19 mouse cellular contexts compared by ENCODE assay signal in genomic region chr2:34552772-34553171, GRCm38 (mm10).
DNase-seq lines count a peak whose midpoint lies in the region; ATAC-seq and TF ChIP-seq lines count a peak whose summit lies in the region.
"Had no signal": no experiment of that assay in that cellular context is flagged by ENCODE, and none has a peak within 500 bp of the region (broad histone marks: within the 10 kb centered on the region; RNA-seq: fewer than 3 reads in every experiment).

No protein-coding gene starts in this region.

- 41% methylated on average over 2 of the region's 2 CpGs for WGBS in intestine, embryonic 14.5 days
- WGBS in intestine, postnatal 0 days: 51% methylated on average over 2 of the region's 2 CpGs
- WGBS in lung, embryonic 16.5 days: 42% methylated on average over 2 of the region's 2 CpGs
- 55% methylated on average over 2 of the region's 2 CpGs for WGBS in stomach, embryonic 14.5 days
- 77% methylated on average over 2 of the region's 2 CpGs for WGBS in forebrain, embryonic 14.5 days
- WGBS in hindbrain, embryonic 12.5 days: 87% methylated on average over 2 of the region's 2 CpGs

- no peaks in the 10 kb centered on the region for H3K36me3 ChIP-seq in intestine, embryonic 14.5 days (ENCODE audit: control insufficient read depth, insufficient read depth, low read length)
- peaks cover 5% of the 10 kb centered on the region; the same call in 1 of the 2 replicates for H3K36me3 ChIP-seq in intestine, postnatal 0 days (ENCODE audit: control insufficient read depth, insufficient read depth)
- H3K36me3 ChIP-seq in lung, embryonic 16.5 days (ENCODE audit: control insufficient read depth, insufficient read depth, low read length): no peaks in the 10 kb centered on the region
- no peaks in the 10 kb centered on the region for H3K36me3 ChIP-seq in stomach, embryonic 14.5 days (ENCODE audit: control insufficient read depth, insufficient read depth, low read length)
- no peaks in the 10 kb centered on the region for H3K36me3 ChIP-seq in forebrain, embryonic 14.5 days (ENCODE audit: control insufficient read depth, insufficient read depth, low read length)
- no peaks in the 10 kb centered on the region for H3K36me3 ChIP-seq in hindbrain, embryonic 12.5 days
- H3K36me3 ChIP-seq: embryonic facial prominence, embryonic 10.5 days; hindbrain, embryonic 10.5 days had no signal

- no peaks in the 10 kb centered on the region for H3K9me3 ChIP-seq in intestine, embryonic 14.5 days (ENCODE audit: control insufficient read depth, low read length)
- no peaks in the 10 kb centered on the region for H3K9me3 ChIP-seq in intestine, postnatal 0 days (ENCODE audit: control insufficient read depth)
- no peaks in the 10 kb centered on the region for H3K9me3 ChIP-seq in lung, embryonic 16.5 days (ENCODE audit: control insufficient read depth, low read length)
- no peaks in the 10 kb centered on the region for H3K9me3 ChIP-seq in stomach, embryonic 14.5 days (ENCODE audit: control insufficient read depth, low read depth, low read length)
- H3K9me3 ChIP-seq in forebrain, embryonic 14.5 days (replicated peaks; ENCODE audit: control insufficient read depth, low read length): no peaks in the 10 kb centered on the region
- no peaks in the 10 kb centered on the region for H3K9me3 ChIP-seq in hindbrain, embryonic 12.5 days (replicated peaks)
- H3K9me3 ChIP-seq: embryonic facial prominence, embryonic 10.5 days; forebrain, embryonic 13.5 days; hindbrain, embryonic 10.5 days had no signal

- no peak for DNase-seq in intestine, embryonic 14.5 days (ENCODE audit: low spot score)
- DNase-seq in lung, postnatal 14 days: no peak
- no peak for DNase-seq in forebrain, embryonic 14.5 days (ENCODE audit: low spot score)
- DNase-seq: adrenal gland, adult 8-10 months; adrenal gland, postnatal 36 days; cerebellum, adult 2 months; cerebellum, postnatal 10 days; heart, adult 18-20 months; heart, postnatal 10 days had no signal

- H3K27ac ChIP-seq in intestine, embryonic 14.5 days (ENCODE audit: low read depth): peak overlapping the region; percentile 16; the same call in 1 of the 2 replicates
- no peak overlapping the region for H3K27ac ChIP-seq in intestine, postnatal 0 days (ENCODE audit: low read depth, low read length)
- no peak overlapping the region for H3K27ac ChIP-seq in lung, embryonic 16.5 days (ENCODE audit: low read length)
- peak overlapping the region; percentile 48 for H3K27ac ChIP-seq in stomach, embryonic 14.5 days (ENCODE audit: low read length)
- no peak overlapping the region for H3K27ac ChIP-seq in forebrain, embryonic 14.5 days (ENCODE audit: low read depth, low read length)
- no peak overlapping the region for H3K27ac ChIP-seq in hindbrain, embryonic 12.5 days
- H3K27ac ChIP-seq: embryonic facial prominence, embryonic 10.5 days; forebrain, embryonic 13.5 days; hindbrain, embryonic 10.5 days had no signal

- no peak overlapping the region for H3K4me3 ChIP-seq in intestine, embryonic 14.5 days (ENCODE audit: low read depth, low read length)
- H3K4me3 ChIP-seq in intestine, postnatal 0 days (ENCODE audit: low read depth, low read length): no peak overlapping the region
- no peak overlapping the region for H3K4me3 ChIP-seq in lung, embryonic 16.5 days (ENCODE audit: low read length)
- no peak overlapping the region for H3K4me3 ChIP-seq in stomach, embryonic 14.5 days (ENCODE audit: low read depth, low read length)
- no peak overlapping the region for H3K4me3 ChIP-seq in forebrain, embryonic 14.5 days (ENCODE audit: low read depth, low read length)
- no peak overlapping the region for H3K4me3 ChIP-seq in hindbrain, embryonic 12.5 days
- H3K4me3 ChIP-seq: embryonic facial prominence, embryonic 10.5 days; forebrain, embryonic 13.5 days; hindbrain, embryonic 10.5 days had no signal

- no peak for ATAC-seq in intestine, embryonic 14.5 days (replicated peaks; ENCODE audit: low FRiP score, low TSS enrichment, low read depth)
- ATAC-seq in intestine, postnatal 0 days: no peak
- ATAC-seq in lung, embryonic 16.5 days (ENCODE audit: low read depth): peak; percentile 40
- no peak for ATAC-seq in stomach, embryonic 14.5 days (ENCODE audit: insufficient number of reproducible peaks, insufficient read depth, low FRiP score, low read depth)
- no peak for ATAC-seq in forebrain, embryonic 14.5 days
- ATAC-seq in hindbrain, embryonic 12.5 days (ENCODE audit: low FRiP score): no peak
- ATAC-seq: forebrain, embryonic 13.5 days; hindbrain, embryonic 16.5 days; inflammation-experienced regulatory T-cells, adult 6 months had no signal

- H3K4me2 ChIP-seq in intestine, embryonic 14.5 days (ENCODE audit: low read length): no peak overlapping the region
- H3K4me2 ChIP-seq in intestine, postnatal 0 days (replicated peaks; ENCODE audit: low read depth): no peak overlapping the region
- 0 out of 2 replicates have a peak overlapping the region, but pooled peaks have one; percentile 6 for H3K4me2 ChIP-seq in lung, embryonic 16.5 days (ENCODE audit: low read depth, low read length)
- no peak overlapping the region for H3K4me2 ChIP-seq in stomach, embryonic 14.5 days (replicated peaks; ENCODE audit: low read depth, low read length)
- no peak overlapping the region for H3K4me2 ChIP-seq in forebrain, embryonic 14.5 days (ENCODE audit: low read length)
- H3K4me2 ChIP-seq in hindbrain, embryonic 12.5 days (replicated peaks): no peak overlapping the region
- H3K4me2 ChIP-seq: forebrain, embryonic 13.5 days; heart, embryonic 11.5 days had no signal

- no peak for TF ChIP-seq CTCF in intestine, postnatal 0 days (IDR thresholded peaks at IDR 0.05; ENCODE audit: low read depth)

- peaks cover 26% of the 10 kb centered on the region; the same call in 1 of the 2 replicates for H3K4me1 ChIP-seq in intestine, embryonic 14.5 days (replicated peaks; ENCODE audit: control insufficient read depth, insufficient read depth, low read length)
- H3K4me1 ChIP-seq in intestine, postnatal 0 days (replicated peaks; ENCODE audit: control insufficient read depth, insufficient read depth, low read length): peaks cover 16% of the 10 kb centered on the region; the same call in 1 of the 2 replicates
- peaks cover 21% of the 10 kb centered on the region for H3K4me1 ChIP-seq in lung, embryonic 16.5 days (replicated peaks; ENCODE audit: control insufficient read depth, insufficient read depth, low read length)
- H3K4me1 ChIP-seq in stomach, embryonic 14.5 days (ENCODE audit: control insufficient read depth, insufficient read depth, low read length): peaks cover 42% of the 10 kb centered on the region
- no peaks in the 10 kb centered on the region for H3K4me1 ChIP-seq in forebrain, embryonic 14.5 days (ENCODE audit: control insufficient read depth, insufficient read depth, low read length)
- H3K4me1 ChIP-seq in hindbrain, embryonic 12.5 days: 0 out of 2 replicates have a peak, but pooled peaks cover 7% of the 10 kb centered on the region
- H3K4me1 ChIP-seq: forebrain, embryonic 13.5 days had no signal

- H3K9ac ChIP-seq in intestine, embryonic 14.5 days (ENCODE audit: low read length): no peak overlapping the region
- H3K9ac ChIP-seq in intestine, postnatal 0 days (ENCODE audit: low read depth, low read length): no peak overlapping the region
- no peak overlapping the region for H3K9ac ChIP-seq in lung, embryonic 16.5 days (ENCODE audit: low read length)
- no peak overlapping the region for H3K9ac ChIP-seq in stomach, embryonic 14.5 days (replicated peaks; ENCODE audit: low read depth, low read length)
- H3K9ac ChIP-seq in forebrain, embryonic 14.5 days (ENCODE audit: low read length): no peak overlapping the region
- H3K9ac ChIP-seq in hindbrain, embryonic 12.5 days: no peak overlapping the region
- H3K9ac ChIP-seq: forebrain, embryonic 13.5 days had no signal

- H3K27me3 ChIP-seq in intestine, embryonic 14.5 days (replicated peaks; ENCODE audit: control insufficient read depth, insufficient read depth, low read length): no peaks in the 10 kb centered on the region
- H3K27me3 ChIP-seq in intestine, postnatal 0 days (replicated peaks; ENCODE audit: control insufficient read depth, insufficient read depth, low read length): no peaks in the 10 kb centered on the region
- no peaks in the 10 kb centered on the region for H3K27me3 ChIP-seq in lung, embryonic 16.5 days (ENCODE audit: control insufficient read depth, insufficient read depth, low read depth, low read length)
- no peaks in the 10 kb centered on the region for H3K27me3 ChIP-seq in stomach, embryonic 14.5 days (ENCODE audit: control insufficient read depth, insufficient read depth, low read length)
- no peaks in the 10 kb centered on the region for H3K27me3 ChIP-seq in forebrain, embryonic 14.5 days (replicated peaks; ENCODE audit: control insufficient read depth, insufficient read depth, low read length)
- no peaks in the 10 kb centered on the region for H3K27me3 ChIP-seq in hindbrain, embryonic 12.5 days
- H3K27me3 ChIP-seq: forebrain, embryonic 13.5 days had no signal

Comparison
In these comparisons a context has a peak if more than half of its experiments do, and no peak if none do; other contexts are left out.
1. H3K27ac ChIP-seq: peak in intestine, embryonic 14.5 days (single experiment) and stomach, embryonic 14.5 days (single experiment); none in intestine, postnatal 0 days (single experiment), lung, embryonic 16.5 days (single experiment), forebrain, embryonic 14.5 days (single experiment) and hindbrain, embryonic 12.5 days (single experiment).